Mouse (Mus musculus): ENCODE measurements around the gene Cep350.

DNA sequence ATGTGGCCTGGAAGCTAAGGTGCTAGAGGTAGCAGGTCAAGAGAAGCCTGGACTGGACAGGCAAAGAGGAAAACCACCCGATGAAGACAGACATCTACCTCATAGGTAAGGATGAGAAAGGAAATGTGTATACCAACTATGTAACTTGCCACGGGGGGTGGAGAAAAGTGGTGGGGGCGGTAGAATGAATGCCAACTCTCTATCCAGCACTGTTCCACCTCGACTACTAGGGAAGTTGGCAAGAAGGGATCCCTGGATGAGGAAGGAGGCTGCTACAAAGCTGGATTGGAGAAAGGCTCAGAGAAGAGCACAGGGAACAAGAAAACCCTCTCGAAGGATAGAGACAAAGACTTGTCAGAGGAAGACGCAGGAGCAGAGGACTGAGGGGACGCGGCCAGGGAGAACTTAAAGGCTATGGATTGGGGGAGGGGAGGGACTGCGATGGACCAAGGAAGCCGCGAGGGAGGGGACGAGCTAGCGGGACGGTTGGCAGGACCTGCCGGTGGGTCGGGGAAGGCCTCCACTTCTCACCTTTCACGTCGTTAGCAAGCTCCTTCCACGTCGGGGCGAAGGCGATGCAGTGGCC lies 161.0 kb downstream of the Cep350 start:
- TF ChIP-seq POLR2AphosphoS2 (IDR thresholded peaks at IDR 0.05; ENCODE audit: insufficient read length, low read depth): no peak
- no peak for TF ChIP-seq POLR2A (IDR thresholded peaks at IDR 0.05; ENCODE audit: insufficient read length, low read depth)
- TF ChIP-seq USF1 (IDR thresholded peaks at IDR 0.05; ENCODE audit: low read depth): no peak
- TF ChIP-seq MYOD1 (IDR thresholded peaks at IDR 0.05; ENCODE audit: control insufficient read depth in 1 of 3, insufficient read length in 2 of 3, low read depth in 2 of 3): no peak
- no peak for TF ChIP-seq CEBPB (IDR thresholded peaks at IDR 0.05; ENCODE audit: insufficient read depth, poor library complexity, severe bottlenecking)
- TF ChIP-seq TCF12 (IDR thresholded peaks at IDR 0.05; ENCODE audit: insufficient read depth, poor library complexity, severe bottlenecking): no peak
- TF ChIP-seq MAX (IDR thresholded peaks at IDR 0.05; ENCODE audit: low read depth): no peak
- TF ChIP-seq REST (IDR thresholded peaks at IDR 0.05; ENCODE audit: insufficient read depth, insufficient read length): no peak
- TF ChIP-seq SRF (IDR thresholded peaks at IDR 0.05; ENCODE audit: control insufficient read depth, insufficient read length, low read depth): no peak

Data from myocyte (in vitro differentiated cells).